Mouse (Mus musculus): ENCODE results near the gene Zfp467.

DNA sequence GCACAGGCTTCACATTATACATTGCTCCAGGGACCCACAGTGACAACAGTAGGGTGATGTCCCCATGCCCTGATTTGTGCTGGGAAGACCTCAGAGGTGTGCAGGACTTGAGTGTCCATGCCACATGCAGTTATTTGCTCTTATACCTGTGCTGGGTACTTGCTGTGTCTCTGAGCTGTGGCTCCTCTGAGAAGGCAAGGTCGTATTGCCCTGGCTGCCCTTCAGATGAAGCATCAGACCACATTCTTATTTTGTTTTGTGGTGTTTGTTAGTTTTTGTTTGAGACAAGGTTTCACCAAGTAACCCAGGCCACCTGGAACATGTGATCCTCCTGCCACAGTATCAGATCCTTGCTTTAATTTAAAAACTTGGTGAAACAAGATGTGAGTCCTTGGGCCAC, 30.7 kb downstream of the Zfp467 start:
- TF ChIP-seq MAFK (IDR thresholded peaks at IDR 0.05; ENCODE audit: insufficient replicate concordance, low read length) (no peak), EP300 (IDR thresholded peaks at IDR 0.05; ENCODE audit: low read length) (no peak), HCFC1 (IDR thresholded peaks at IDR 0.05; ENCODE audit: low read depth, low read length) (no peak), TCF12 (IDR thresholded peaks at IDR 0.05; ENCODE audit: low read depth, low read length) (no peak), CTCF (conservative IDR thresholded peaks at IDR 0.05 in 1 of 2, IDR thresholded peaks at IDR 0.05 in 1 of 2; ENCODE audit: low read depth in 2 of 2, low read length in 2 of 2) (no peak), POLR2A (IDR thresholded peaks at IDR 0.05; ENCODE audit: low read depth, low read length) (no peak), ELF1 (IDR thresholded peaks at IDR 0.05; ENCODE audit: low read depth, low read length) (no peak), IRF4 (IDR thresholded peaks at IDR 0.05; ENCODE audit: low read depth, low read length) (no peak), POLR2AphosphoS2 (IDR thresholded peaks at IDR 0.05; ENCODE audit: low read depth, low read length) (no peak)

All from CH12.LX (cell line).